Mouse (Mus musculus): ENCODE data around the gene Mnd1. TPM values are rescaled to one million over a fixed set of nuclear protein-coding genes. Genes with fewer than 3 reads are reported as not detected.

The Mnd1 gene
- 13.6 and 16.5 TPM in 2 replicates for polyA plus RNA-seq (2014; fragmentation: Nextera tagmentation; extraction: Ambion mirVana)

- no peaks in the 10 kb centered on the region for H3K9me3 ChIP-seq (ENCODE audit: control insufficient read depth, low read length)
- 1% methylated on average over 29 of the region's 29 CpGs for WGBS
- H3K27ac ChIP-seq (ENCODE audit: low read depth) = peak within 1 kb of the TSS; percentile 67
- H3K9ac ChIP-seq (ENCODE audit: low read length) = peak within 1 kb of the TSS; percentile 65
- peak within 1 kb of the TSS; percentile 60 for H3K4me3 ChIP-seq (ENCODE audit: low read depth, low read length)
- H3K4me2 ChIP-seq (ENCODE audit: low read length) = peak within 1 kb of the TSS; percentile 98
- peak; percentile 100 for DNase-seq (ENCODE audit: low spot score)
- peak; percentile 99 for ATAC-seq (replicated peaks; ENCODE audit: low FRiP score, low TSS enrichment, low read depth)
- 0 out of 2 replicates have a peak, but pooled peaks cover 5% of the 10 kb centered on the region for H3K4me1 ChIP-seq (replicated peaks; ENCODE audit: control insufficient read depth, insufficient read depth, low read length)
- H3K27me3 ChIP-seq (replicated peaks; ENCODE audit: control insufficient read depth, insufficient read depth, low read length) = no peaks in the 10 kb centered on the region
- 0 out of 2 replicates have a peak, but pooled peaks cover 7% of the 10 kb centered on the region for H3K36me3 ChIP-seq (ENCODE audit: control insufficient read depth, insufficient read depth, low read length)
These were observed at the start of gene Mnd1 for GRCm38 (mm10) chr3:84155558-84156006. TSS of gene Mnd1 (minus strand) at chr3:84155786.

GRCm38 (mm10) chr3:84204640-84205039, 49.1 kb upstream of the Mnd1 start:
- ATAC-seq (replicated peaks; ENCODE audit: low FRiP score, low TSS enrichment, low read depth) = no peak
- H3K36me3 ChIP-seq (ENCODE audit: control insufficient read depth, insufficient read depth, low read length) = peaks cover 6% of the 10 kb centered on the region; the same call in 1 of the 2 replicates

GRCm38 (mm10) chr3:84200559-84201420, 45.2 kb upstream of the Mnd1 start:
- no peak for DNase-seq (ENCODE audit: low spot score)
- Histone ChIP-seq H3K4me3 (ENCODE audit: low read depth, low read length) (no peak overlapping the region), H3K4me2 (ENCODE audit: low read length) (no peak overlapping the region), H3K27me3 (replicated peaks; ENCODE audit: control insufficient read depth, insufficient read depth, low read length) (no peaks in the 10 kb centered on the region), H3K27ac (ENCODE audit: low read depth) (no peak overlapping the region), H3K9me3 (ENCODE audit: control insufficient read depth, low read length) (no peaks in the 10 kb centered on the region), H3K9ac (ENCODE audit: low read length) (no peak overlapping the region), H3K36me3 (ENCODE audit: control insufficient read depth, insufficient read depth, low read length) (no peaks in the 10 kb centered on the region), H3K4me1 (replicated peaks; ENCODE audit: control insufficient read depth, insufficient read depth, low read length) (no peaks in the 10 kb centered on the region)
- 79% methylated on average over 13 of the region's 13 CpGs for whole genome bisulfite sequencing
- ATAC-seq (replicated peaks; ENCODE audit: low FRiP score, low TSS enrichment, low read depth) = no peak

More at GRCm38 (mm10) chr3:84204640-84205039, 49.1 kb upstream of the Mnd1 start:
- Histone ChIP-seq H3K27ac (ENCODE audit: low read depth) (no peak overlapping the region), H3K4me1 (replicated peaks; ENCODE audit: control insufficient read depth, insufficient read depth, low read length) (no peaks in the 10 kb centered on the region), H3K4me2 (ENCODE audit: low read length) (no peak overlapping the region), H3K27me3 (replicated peaks; ENCODE audit: control insufficient read depth, insufficient read depth, low read length) (no peaks in the 10 kb centered on the region), H3K4me3 (ENCODE audit: low read depth, low read length) (no peak overlapping the region), H3K9ac (ENCODE audit: low read length) (no peak overlapping the region), H3K9me3 (ENCODE audit: control insufficient read depth, low read length) (no peaks in the 10 kb centered on the region)
- 88% methylated on average over 5 of the region's 5 CpGs for WGBS
- no peak for DNase-seq (ENCODE audit: low spot score)

GRCm38 (mm10) chr3:84199516-84199915, 43.9 kb upstream of the Mnd1 start:
- 95% methylated on average over 9 of the region's 9 CpGs for WGBS
- Histone ChIP-seq H3K4me1 (replicated peaks; ENCODE audit: control insufficient read depth, insufficient read depth, low read length) (no peaks in the 10 kb centered on the region), H3K9me3 (ENCODE audit: control insufficient read depth, low read length) (no peaks in the 10 kb centered on the region), H3K4me2 (ENCODE audit: low read length) (no peak overlapping the region), H3K4me3 (ENCODE audit: low read depth, low read length) (no peak overlapping the region), H3K27ac (ENCODE audit: low read depth) (no peak overlapping the region), H3K27me3 (replicated peaks; ENCODE audit: control insufficient read depth, insufficient read depth, low read length) (no peaks in the 10 kb centered on the region), H3K9ac (ENCODE audit: low read length) (no peak overlapping the region), H3K36me3 (ENCODE audit: control insufficient read depth, insufficient read depth, low read length) (no peaks in the 10 kb centered on the region)
- ATAC-seq (replicated peaks; ENCODE audit: low FRiP score, low TSS enrichment, low read depth) (no peak), DNase-seq (ENCODE audit: low spot score) (no peak)

- Histone ChIP-seq H3K9me3 (ENCODE audit: control insufficient read depth, low read length) (no peaks in the 10 kb centered on the region), H3K27me3 (replicated peaks; ENCODE audit: control insufficient read depth, insufficient read depth, low read length) (no peaks in the 10 kb centered on the region), H3K4me3 (ENCODE audit: low read depth, low read length) (no peak overlapping the region), H3K27ac (ENCODE audit: low read depth) (no peak overlapping the region), H3K9ac (ENCODE audit: low read length) (no peak overlapping the region), H3K4me2 (ENCODE audit: low read length) (no peak overlapping the region), H3K4me1 (replicated peaks; ENCODE audit: control insufficient read depth, insufficient read depth, low read length) (no peaks in the 10 kb centered on the region), H3K36me3 (ENCODE audit: control insufficient read depth, insufficient read depth, low read length) (no peaks in the 10 kb centered on the region)
- DNase-seq (ENCODE audit: low spot score) = no peak
- WGBS = 91% methylated on average over 3 of the region's 3 CpGs
- ATAC-seq (replicated peaks; ENCODE audit: low FRiP score, low TSS enrichment, low read depth) = no peak
These were observed 42.6 kb upstream of the Mnd1 start for GRCm38 (mm10) chr3:84198229-84198628.

GRCm38 (mm10) chr3:84193881-84194280, 38.3 kb upstream of the Mnd1 start:
- H3K4me1 ChIP-seq (replicated peaks; ENCODE audit: control insufficient read depth, insufficient read depth, low read length) = peaks cover 8% of the 10 kb centered on the region; the same call in 1 of the 2 replicates
- ATAC-seq (replicated peaks; ENCODE audit: low FRiP score, low TSS enrichment, low read depth) (no peak), DNase-seq (ENCODE audit: low spot score) (no peak)
- no peaks in the 10 kb centered on the region; the same call in 1 of the 2 replicates for H3K36me3 ChIP-seq (ENCODE audit: control insufficient read depth, insufficient read depth, low read length)
- no peaks in the 10 kb centered on the region for H3K9me3 ChIP-seq (ENCODE audit: control insufficient read depth, low read length)
- 58% methylated on average over 4 of the region's 4 CpGs for WGBS
- H3K4me3 ChIP-seq (ENCODE audit: low read depth, low read length) = no peak overlapping the region
- no peak overlapping the region for H3K27ac ChIP-seq (ENCODE audit: low read depth)
- no peak overlapping the region for H3K4me2 ChIP-seq (ENCODE audit: low read length)
- 0 out of 2 replicates have a peak, but pooled peaks cover 6% of the 10 kb centered on the region for H3K27me3 ChIP-seq (replicated peaks; ENCODE audit: control insufficient read depth, insufficient read depth, low read length)
- no peak overlapping the region for H3K9ac ChIP-seq (ENCODE audit: low read length)

- Histone ChIP-seq H3K4me3 (ENCODE audit: low read depth, low read length) (peak overlapping the region; percentile 32), H3K9me3 (ENCODE audit: control insufficient read depth, low read length) (no peaks in the 10 kb centered on the region), H3K36me3 (ENCODE audit: control insufficient read depth, insufficient read depth, low read length) (no peaks in the 10 kb centered on the region; the same call in 1 of the 2 replicates), H3K27me3 (replicated peaks; ENCODE audit: control insufficient read depth, insufficient read depth, low read length) (0 out of 2 replicates have a peak, but pooled peaks cover 6% of the 10 kb centered on the region), H3K9ac (ENCODE audit: low read length) (no peak overlapping the region), H3K4me1 (replicated peaks; ENCODE audit: control insufficient read depth, insufficient read depth, low read length) (peaks cover 8% of the 10 kb centered on the region; the same call in 1 of the 2 replicates), H3K4me2 (ENCODE audit: low read length) (peak overlapping the region; percentile 54), H3K27ac (ENCODE audit: low read depth) (peak overlapping the region; percentile 40; the same call in 1 of the 2 replicates)
- 39% methylated on average over 21 of the region's 21 CpGs for WGBS
- ATAC-seq (replicated peaks; ENCODE audit: low FRiP score, low TSS enrichment, low read depth) (peak; percentile 73), DNase-seq (ENCODE audit: low spot score) (peak; percentile 67)
These were observed 35.7 kb upstream of the Mnd1 start for GRCm38 (mm10) chr3:84191141-84191881.

GRCm38 (mm10) chr3:84190513-84191061, 35.0 kb upstream of the Mnd1 start:
- peak; percentile 74 for DNase-seq (ENCODE audit: low spot score)
- Histone ChIP-seq H3K9ac (ENCODE audit: low read length) (no peak overlapping the region), H3K4me3 (ENCODE audit: low read depth, low read length) (peak overlapping the region; percentile 32), H3K36me3 (ENCODE audit: control insufficient read depth, insufficient read depth, low read length) (no peaks in the 10 kb centered on the region; the same call in 1 of the 2 replicates), H3K4me1 (replicated peaks; ENCODE audit: control insufficient read depth, insufficient read depth, low read length) (peaks cover 8% of the 10 kb centered on the region; the same call in 1 of the 2 replicates), H3K27ac (ENCODE audit: low read depth) (peak overlapping the region; percentile 40; the same call in 1 of the 2 replicates), H3K9me3 (ENCODE audit: control insufficient read depth, low read length) (no peaks in the 10 kb centered on the region), H3K27me3 (replicated peaks; ENCODE audit: control insufficient read depth, insufficient read depth, low read length) (0 out of 2 replicates have a peak, but pooled peaks cover 6% of the 10 kb centered on the region), H3K4me2 (ENCODE audit: low read length) (peak overlapping the region; percentile 54)
- peak; percentile 44; the same call in 1 of the 2 replicates for ATAC-seq (replicated peaks; ENCODE audit: low FRiP score, low TSS enrichment, low read depth)
- WGBS = 6% methylated on average over 41 of the region's 41 CpGs

Data from intestine, embryonic 14.5 days (tissue).